Mouse (Mus musculus) spleen, adult 2 months (tissue): ENCODE data around the gene Ripor1.

Experiments
- CTCF ChIP-seq: fragments of 200-500 bp; IDR thresholded peaks from 2 replicates; pipeline ENCODE4 v1.5.1; 2011; ENCODE audit warnings: mild to moderate bottlenecking, inconsistent platforms; ENCODE audit not compliant: insufficient read depth, insufficient read length, insufficient replicate concordance; ENCODE audit errors: extremely low read depth
- POLR2A ChIP-seq: fragments of 200-500 bp; IDR thresholded peaks from 2 replicates; pipeline ENCODE4 v1.6.1; 2011; ENCODE audit warnings: low read depth, low read length, inconsistent platforms

DNA sequence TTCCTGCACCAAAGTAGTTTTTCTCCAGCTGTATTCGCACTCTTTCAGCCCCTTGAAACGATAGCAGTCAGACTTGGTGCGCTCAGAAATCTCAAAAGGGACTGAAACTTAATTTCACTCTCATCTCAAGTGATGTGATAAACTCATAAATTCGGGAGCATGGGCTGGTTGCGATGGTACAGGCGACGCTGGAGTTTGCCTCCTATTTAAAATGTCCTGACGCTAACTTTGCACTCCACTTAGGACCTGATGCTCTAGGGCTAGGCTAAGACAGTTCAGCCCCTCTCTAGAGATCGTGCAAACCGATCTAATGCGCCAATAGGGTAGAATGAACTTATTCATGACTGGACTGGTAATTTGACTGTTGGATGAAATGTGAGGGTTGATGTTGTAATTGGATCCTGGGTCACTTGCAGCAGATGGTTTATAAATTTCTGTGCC lies 32.6 kb downstream of the Ripor1 start:
- TF ChIP-seq CTCF (no peak), POLR2A (no peak)
